Mouse (Mus musculus) MEL (cell line): ENCODE measurements around the gene Npm1. TPM values are rescaled to one million over a fixed set of nuclear protein-coding genes. Genes with fewer than 3 reads are reported as not detected.

ENCODE experiments used
- DNase-seq: peaks from one replicate; pipeline ENCODE4 v3.0.0; 2011; ENCODE audit warnings: low read depth, low spot score
- H3K27ac ChIP-seq: 2 replicates; pipeline ENCODE4 v1.5.1; 2012; ENCODE audit warnings: low read depth, mild to moderate bottlenecking, control low read depth, low read length, moderate library complexity; ENCODE audit not compliant: control insufficient read depth
- H3K27me3 ChIP-seq, 2 experiments: fragments of 150-350 bp in 1 of 2; sonication (generic) in 1 of 2; 2 replicates each; pipeline ENCODE4 v1.6.1; 2012; ENCODE audit warnings: low read length in 2 of 2, mild to moderate bottlenecking in 2 of 2, improper control_type of control experiment in 1 of 2, moderate library complexity in 1 of 2; ENCODE audit not compliant: insufficient read depth in 2 of 2, control insufficient read depth in 1 of 2
- H3K36me3 ChIP-seq, 2 experiments: 2 replicates each; pipeline ENCODE4 v1.6.1; 2012 to 2014; ENCODE audit warnings: low read length in 2 of 2, improper control_type of control experiment in 1 of 2, inconsistent platforms in 1 of 2, mild to moderate bottlenecking in 1 of 2; ENCODE audit not compliant: insufficient read depth in 2 of 2, control insufficient read depth in 1 of 2
- H3K4me1 ChIP-seq, 2 experiments: fragments of 150-350 bp in 1 of 2; sonication (generic) in 1 of 2; 2 replicates each; pipeline ENCODE4 v1.6.1; 2012; ENCODE audit warnings: low read length in 2 of 2, improper control_type of control experiment in 1 of 2, mild to moderate bottlenecking in 1 of 2; ENCODE audit not compliant: insufficient read depth in 2 of 2, control insufficient read depth in 1 of 2
- H3K4me3 ChIP-seq, 2 experiments: fragments of 150-350 bp in 1 of 2; sonication (generic) in 1 of 2; 2 replicates each; pipeline ENCODE4 v1.5.1; 2012; ENCODE audit warnings: low read depth in 2 of 2, low read length in 2 of 2, mild to moderate bottlenecking in 2 of 2, moderate library complexity in 2 of 2, control low read depth in 1 of 2, improper control_type of control experiment in 1 of 2; ENCODE audit not compliant: control insufficient read depth in 1 of 2, insufficient read depth in 1 of 2
- H3K79me2 ChIP-seq: 2 replicates; pipeline ENCODE4 v1.6.1; 2012; ENCODE audit warnings: mild to moderate bottlenecking, low read length, moderate library complexity; ENCODE audit not compliant: control insufficient read depth, poor library complexity, insufficient read depth
- H3K9ac ChIP-seq: 2 replicates; pipeline ENCODE4 v1.6.1; 2012; ENCODE audit warnings: low read depth, mild to moderate bottlenecking, control low read depth, low read length, moderate library complexity; ENCODE audit not compliant: control insufficient read depth, poor library complexity, severe bottlenecking
- H3K9me3 ChIP-seq: fragments of 150-350 bp; sonication (generic); replicated peaks from 2 replicates; pipeline ENCODE4 v1.6.1; 2012; ENCODE audit warnings: mild to moderate bottlenecking, low read length, improper control_type of control experiment, moderate library complexity; ENCODE audit not compliant: insufficient read depth
- CHD1 ChIP-seq: IDR thresholded peaks from 2 replicates; pipeline ENCODE4 v1.6.1; 2012; ENCODE audit warnings: low read depth, mild to moderate bottlenecking, inconsistent platforms, low read length, improper control_type of control experiment
- CHD2 ChIP-seq: IDR thresholded peaks from 2 replicates; pipeline ENCODE4 v1.6.1; 2011; ENCODE audit warnings: low read length, improper control_type of control experiment
- ELF1 ChIP-seq: IDR thresholded peaks from 2 replicates; pipeline ENCODE4 v1.6.1; 2014; ENCODE audit warnings: low read depth, mild to moderate bottlenecking, inconsistent platforms, low read length, improper control_type of control experiment, moderate library complexity
- EP300 ChIP-seq, 2 experiments: IDR thresholded peaks; 2 replicates each; pipeline ENCODE4 v1.6.1; 2011; ENCODE audit warnings: improper control_type of control experiment in 2 of 2, low read length in 2 of 2, low read depth in 1 of 2, mild to moderate bottlenecking in 1 of 2
- MAX ChIP-seq: IDR thresholded peaks from 2 replicates; pipeline ENCODE4 v1.6.1; 2011; ENCODE audit warnings: low read length, improper control_type of control experiment
- MXI1 ChIP-seq: IDR thresholded peaks from 2 replicates; pipeline ENCODE4 v1.6.1; 2011; ENCODE audit warnings: mild to moderate bottlenecking, low read depth, low read length, improper control_type of control experiment
- MYB ChIP-seq: IDR thresholded peaks from 2 replicates; pipeline ENCODE4 v1.6.1; 2011; ENCODE audit warnings: mild to moderate bottlenecking, low read depth, low read length, improper control_type of control experiment
- MYC ChIP-seq: IDR thresholded peaks from 2 replicates; pipeline ENCODE4 v1.6.1; 2011; ENCODE audit warnings: low read depth, mild to moderate bottlenecking, low read length, improper control_type of control experiment, moderate library complexity
- NELFE ChIP-seq: IDR thresholded peaks from 2 replicates; pipeline ENCODE4 v1.6.1; 2011; ENCODE audit warnings: low read depth, low read length, improper control_type of control experiment
- POLR2A ChIP-seq, 2 experiments: IDR thresholded peaks; 2 replicates each; pipeline ENCODE4 v1.6.1; 2011 to 2012; ENCODE audit warnings: low read length in 2 of 2, mild to moderate bottlenecking in 2 of 2, control low read depth in 1 of 2, improper control_type of control experiment in 1 of 2, low read depth in 1 of 2, moderate library complexity in 1 of 2; ENCODE audit not compliant: control insufficient read depth in 1 of 2, insufficient read depth in 1 of 2, poor library complexity in 1 of 2
- POLR2AphosphoS2 ChIP-seq: IDR thresholded peaks from 2 replicates; pipeline ENCODE4 v1.6.1; 2011; ENCODE audit warnings: low read length, improper control_type of control experiment
- RCOR1 ChIP-seq: IDR thresholded peaks from 2 replicates; pipeline ENCODE4 v1.6.1; 2012; ENCODE audit warnings: low read depth, mild to moderate bottlenecking, inconsistent platforms, low read length, improper control_type of control experiment
- SIN3A ChIP-seq: IDR thresholded peaks from 2 replicates; pipeline ENCODE4 v1.6.1; 2012; ENCODE audit warnings: low read length, improper control_type of control experiment, inconsistent platforms
- SMC3 ChIP-seq: IDR thresholded peaks from 2 replicates; pipeline ENCODE4 v1.6.1; 2011; ENCODE audit warnings: low read depth, low read length, improper control_type of control experiment
- TCF12 ChIP-seq: IDR thresholded peaks from 2 replicates; pipeline ENCODE4 v1.6.1; 2014; ENCODE audit warnings: low read depth, mild to moderate bottlenecking, inconsistent platforms, low read length, improper control_type of control experiment, moderate library complexity
- USF1 ChIP-seq: IDR thresholded peaks from 2 replicates; pipeline ENCODE4 v1.6.1; 2014; ENCODE audit warnings: low read depth, mild to moderate bottlenecking, inconsistent platforms, low read length, improper control_type of control experiment, moderate library complexity
- ZKSCAN1 ChIP-seq: IDR thresholded peaks from 2 replicates; pipeline ENCODE4 v1.6.1; 2012; ENCODE audit warnings: low read depth, mild to moderate bottlenecking, inconsistent platforms, low read length, improper control_type of control experiment, moderate library complexity
- ZMIZ1 ChIP-seq: IDR thresholded peaks from 2 replicates; pipeline ENCODE4 v1.6.1; 2012; ENCODE audit warnings: low read depth, mild to moderate bottlenecking, inconsistent platforms, low read length, improper control_type of control experiment, moderate library complexity
- ZNF384 ChIP-seq: IDR thresholded peaks from 2 replicates; pipeline ENCODE4 v1.6.1; 2012; ENCODE audit warnings: low read depth, mild to moderate bottlenecking, inconsistent platforms, low read length, improper control_type of control experiment
- polyA plus RNA-seq, 2 experiments: library from polyadenylated mRNA; stranded (reverse) in 1 of 2; unstranded in 1 of 2; fragments of >175 nt in 1 of 2; fragments of >200 nt in 1 of 2; gene quantifications; 2 replicates each; pipeline versions ENCODE4 v1.2.1 to v1.2.4; 2012; ENCODE audit warnings: low replicate concordance in 2 of 2, low read depth in 1 of 2; ENCODE audit not compliant: insufficient read length in 2 of 2, insufficient read depth in 1 of 2, missing spikeins in 1 of 2
- total RNA-seq: library from RNA; depleted of rRNA; stranded (reverse); fragments of 300-350 nt; gene quantifications from 2 replicates; pipeline ENCODE4 v1.2.3, GENCODE M21; 2012

Npm1 gene
- total and polyA plus RNA-seq, 3 experiments, result 839 to 4,033 (median 3,244) TPM

DNA sequence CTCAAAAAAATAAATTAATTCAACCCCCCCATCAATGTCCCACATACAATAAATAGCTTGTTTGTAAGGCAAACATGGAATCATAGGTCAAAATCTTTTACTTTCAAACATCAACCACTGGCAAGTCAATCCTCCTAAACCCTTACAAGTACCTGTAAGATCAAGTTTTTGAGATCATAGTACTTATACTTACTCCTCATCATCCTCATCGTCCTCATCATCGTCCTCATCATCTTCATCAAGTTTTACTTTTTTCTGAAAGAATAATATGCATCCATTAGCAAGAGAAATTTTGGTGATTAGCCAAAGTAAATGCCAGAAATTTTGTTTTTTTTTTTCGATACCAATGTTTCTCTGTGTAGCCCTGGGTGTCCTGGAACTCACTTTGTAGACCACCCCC, 3.3 kb downstream of the Npm1 start:
- H3K4me1 ChIP-seq, result peaks cover 0 to 6% of the 10 kb centered on the region in 2 experiments; a peak in 2 of 4 replicates
- peak overlapping the region; percentile 82 for H3K9ac ChIP-seq
- DNase-seq, result peak; percentile 47
- H3K27me3 ChIP-seq, result no peaks in the 10 kb centered on the region
- H3K9me3 ChIP-seq, result no peaks in the 10 kb centered on the region
- peaks cover 56 to 58% of the 10 kb centered on the region in 2 experiments for H3K36me3 ChIP-seq
- peaks cover 54% of the 10 kb centered on the region for H3K79me2 ChIP-seq
- peak overlapping the region; percentile 65 for H3K4me3 ChIP-seq
- TF ChIP-seq ELF1 (no peak), CHD2 (no peak), ZNF384 (no peak), TCF12 (no peak), NELFE (no peak), MAX (no peak), USF1 (no peak), POLR2AphosphoS2 (0 out of 2 replicates have a peak, but pooled peaks have one; percentile 25), ZKSCAN1 (no peak), ZMIZ1 (peak; percentile 75), MXI1 (peak; percentile 13; the same call in 1 of the 2 replicates)
- H3K27ac ChIP-seq, result no peak overlapping the region

DNA sequence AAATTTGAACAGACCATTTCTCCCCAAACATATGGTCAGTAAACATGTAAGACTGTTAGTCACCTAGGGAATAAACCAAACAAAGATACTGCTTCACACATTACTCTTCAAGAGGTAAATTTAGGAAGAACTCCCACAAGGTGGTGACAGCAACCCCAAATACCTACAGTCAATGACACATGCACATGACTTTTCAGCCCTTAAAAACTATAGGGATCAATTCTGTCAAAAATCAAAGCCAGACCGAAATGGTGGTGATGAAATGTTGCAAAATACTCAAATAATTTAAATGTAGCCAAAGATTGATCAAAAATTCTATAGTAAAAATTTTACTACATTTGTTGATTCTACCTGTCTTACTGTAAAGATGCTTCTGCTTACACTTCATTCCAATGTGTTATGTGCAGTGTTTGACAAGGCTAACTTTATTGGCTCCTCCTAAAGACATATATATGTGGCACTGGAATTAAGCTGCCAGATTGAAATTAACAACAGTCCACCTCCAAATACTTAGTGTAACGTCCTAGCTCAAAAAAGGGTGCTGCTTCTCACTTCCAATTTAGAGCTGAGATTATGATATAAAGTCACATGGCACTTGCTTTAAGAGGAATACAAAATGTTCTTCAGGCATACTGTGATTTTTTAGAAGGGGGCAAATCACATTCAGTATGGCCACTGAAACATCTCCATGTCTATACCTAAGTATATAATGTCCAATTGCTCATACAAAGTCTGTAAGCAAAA, 5.4 kb downstream of the Npm1 start:
- Histone ChIP-seq H3K9me3 (no peaks in the 10 kb centered on the region), H3K27ac (peak overlapping the region; percentile 27; the same call in 1 of the 2 replicates), H3K9ac (peak overlapping the region; percentile 35), H3K79me2 (peaks cover 48% of the 10 kb centered on the region)
- no peak for DNase-seq
- TF ChIP-seq EP300 (IDR thresholded peaks at IDR 0.05; ENCODE audit: low read depth in 1 of 2, low read length in 2 of 2), result no peak
- 0 out of 2 replicates have a peak, but pooled peaks have one; percentile 45 for TF ChIP-seq SIN3A
- TF ChIP-seq RCOR1, result 0 out of 2 replicates have a peak, but pooled peaks have one; percentile 32
- no peak for TF ChIP-seq SMC3
- TF ChIP-seq MYB, result 0 out of 2 replicates have a peak, but pooled peaks have one; percentile 30
- peak; percentile 73 for TF ChIP-seq POLR2AphosphoS2
- TF ChIP-seq CHD1, result peak; percentile 70; the same call in 1 of the 2 replicates
- 0 out of 2 replicates have a peak, but pooled peaks have one; percentile 46 for TF ChIP-seq ZMIZ1
- peak in 1 of 2 experiments; percentile 56; a peak in 1 of 4 replicates for TF ChIP-seq POLR2A (IDR thresholded peaks at IDR 0.05; ENCODE audit: control insufficient read depth in 1 of 2, insufficient read depth in 1 of 2, low read depth in 1 of 2, low read length in 2 of 2, poor library complexity in 1 of 2)
- peak; percentile 70; the same call in 1 of the 2 replicates for TF ChIP-seq MYC
- TF ChIP-seq, all 39 proteins: peak for 8
- Histone ChIP-seq H3K4me3 (peak overlapping the region; percentile 13 to 32; a peak in 2 of 4 replicates), H3K27me3 (no peaks in the 10 kb centered on the region), H3K4me1 (peaks cover 2 to 9% of the 10 kb centered on the region in 2 experiments; a peak in 3 of 4 replicates), H3K36me3 (peaks cover 74 to 78% of the 10 kb centered on the region in 2 experiments)
